Mouse (Mus musculus): ENCODE results near the gene Alox5. TPM values are rescaled to one million over a fixed set of nuclear protein-coding genes. Genes with fewer than 3 reads are reported as not detected.
"Not testable (repeated sequence)": the region's sequence is repeated elsewhere in the genome, so short reads cannot be mapped to it uniquely, and the experiment has no call there.

The Alox5 gene
- 1 to 10 TPM; 1.7 to 2.6 TPM for total RNA-seq (2021)
- long read RNA-seq, experiment 1, partial matches to known transcripts, result 0 of 2 reads
- long read RNA-seq, experiment 1, other reads (novel, unspliced or antisense), result 0 of 2 reads
- long read RNA-seq, experiment 2, partial matches to known transcripts, result 0 of 1 reads
- long read RNA-seq, experiment 2, other reads (novel, unspliced or antisense), result 1 of 1 reads

GRCm38 (mm10) chr6:116460544-116461283 is at the start of gene Alox5:
TSS of gene Alox5 (minus strand) at chr6:116461178.
- TF ChIP-seq CTCF (IDR thresholded peaks at IDR 0.05), result no peak
- H3K4me3 ChIP-seq, result no peak within 1 kb of the TSS
- no peak for DNase-seq (ENCODE audit: extremely low spot score in 1 of 2, low spot score in 2 of 2)
- intact Hi-C loops (cut with DNase I), result no loop called here
- H3K27ac ChIP-seq, result no peak within 1 kb of the TSS

GRCm38 (mm10) chr6:116506302-116507003 is 45.5 kb upstream of the Alox5 start, which contains the start of gene Olfr212:
TSS of gene Olfr212 (plus strand) at chr6:116506516.
- intact Hi-C loops (cut with DNase I), result not testable (repeated sequence)

GRCm38 (mm10) chr6:116495960-116496359 is 35.0 kb upstream of the Alox5 start:
- no peak for TF ChIP-seq CTCF (IDR thresholded peaks at IDR 0.05)
- no peak overlapping the region for H3K4me3 ChIP-seq
- intact Hi-C loops (cut with DNase I), result no loop called here
- no peak overlapping the region for H3K27ac ChIP-seq
- DNase-seq (ENCODE audit: extremely low spot score in 1 of 2, low spot score in 2 of 2), result no peak

More at GRCm38 (mm10) chr6:116506302-116507003, 45.5 kb upstream of the Alox5 start, which contains the start of gene Olfr212:
- not testable (repeated sequence) for DNase-seq (ENCODE audit: extremely low spot score in 1 of 2, low spot score in 2 of 2); H3K4me3 ChIP-seq; H3K27ac ChIP-seq

- no peak overlapping the region for H3K4me3 ChIP-seq
- H3K27ac ChIP-seq, result no peak overlapping the region
- no peak for DNase-seq (ENCODE audit: extremely low spot score in 1 of 2, low spot score in 2 of 2)
- intact Hi-C loops (cut with DNase I), result no loop called here
- no peak for TF ChIP-seq CTCF (IDR thresholded peaks at IDR 0.05)
These were observed 32.8 kb upstream of the Alox5 start for GRCm38 (mm10) chr6:116493742-116494141.

DNA sequence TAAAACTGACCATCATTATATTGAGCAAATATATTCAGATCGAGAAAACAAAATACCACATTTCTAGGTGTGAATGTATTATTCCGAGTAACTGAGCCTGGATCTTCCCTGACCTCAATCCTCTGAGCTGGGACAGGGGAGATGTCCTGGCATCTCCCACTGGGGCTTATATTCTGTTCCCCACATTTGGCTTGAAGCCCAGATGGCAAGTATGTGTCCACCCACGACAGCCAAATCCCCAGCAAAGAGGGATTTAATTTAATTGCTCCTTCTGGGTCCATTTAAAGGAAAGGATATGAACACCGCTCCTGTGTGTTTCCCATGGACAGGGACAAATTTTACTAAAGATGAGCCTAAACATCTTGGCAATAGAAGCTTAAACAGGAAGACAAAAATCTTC is 27.8 kb upstream of the Alox5 start, which contains the start of gene Olfr211:
Gene Olfr211, plus strand, starts transcription at position 301 of the 400 bp plus-strand sequence.
- intact Hi-C loops (cut with DNase I), result no loop called here
- Histone ChIP-seq H3K27ac (no peak within 1 kb of the TSS), H3K4me3 (no peak within 1 kb of the TSS)
- no peak for TF ChIP-seq CTCF (IDR thresholded peaks at IDR 0.05)
- DNase-seq (ENCODE audit: extremely low spot score in 1 of 2, low spot score in 2 of 2), result no peak

GRCm38 (mm10) chr6:116486833-116487232 is 25.9 kb upstream of the Alox5 start:
- no peak overlapping the region for H3K27ac ChIP-seq
- no peak overlapping the region for H3K4me3 ChIP-seq
- no peak for TF ChIP-seq CTCF (IDR thresholded peaks at IDR 0.05)
- intact Hi-C loops (cut with DNase I), result no loop called here
- no peak for DNase-seq (ENCODE audit: extremely low spot score in 1 of 2, low spot score in 2 of 2)

GRCm38 (mm10) chr6:116485081-116485480 is 24.1 kb upstream of the Alox5 start:
- Histone ChIP-seq H3K4me3 (no peak overlapping the region), H3K27ac (no peak overlapping the region)
- no peak for DNase-seq (ENCODE audit: extremely low spot score in 1 of 2, low spot score in 2 of 2)
- TF ChIP-seq CTCF (IDR thresholded peaks at IDR 0.05), result no peak
- intact Hi-C loops (cut with DNase I), result no loop called here

DNA sequence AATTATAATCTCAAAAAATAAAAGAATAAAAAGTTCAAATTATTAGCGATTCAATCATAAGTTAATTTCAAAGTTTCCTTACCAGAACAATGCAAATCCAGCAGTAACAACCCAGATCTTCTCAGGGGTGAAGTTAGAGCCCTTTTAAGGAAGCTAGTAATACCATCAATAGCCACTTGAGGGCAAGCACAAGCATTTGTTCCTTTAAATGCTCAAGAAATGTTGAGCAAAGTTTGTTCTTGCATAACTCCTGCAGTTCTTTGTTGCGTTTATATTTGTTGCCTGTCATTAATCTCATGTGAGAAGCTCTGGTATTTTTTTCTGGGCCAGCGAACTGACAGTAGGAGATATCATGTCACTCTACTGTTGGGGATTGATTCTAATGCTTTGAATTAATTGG is 7.1 kb upstream of the Alox5 start:
- Histone ChIP-seq H3K27ac (no peak overlapping the region), H3K4me3 (no peak overlapping the region)
- TF ChIP-seq CTCF (IDR thresholded peaks at IDR 0.05), result peak; percentile 63
- intact Hi-C loops (cut with DNase I), result no loop called here
- no peak for DNase-seq (ENCODE audit: extremely low spot score in 1 of 2, low spot score in 2 of 2)

- no peak for DNase-seq (ENCODE audit: extremely low spot score in 1 of 2, low spot score in 2 of 2)
- Histone ChIP-seq H3K4me3 (no peak overlapping the region), H3K27ac (no peak overlapping the region)
- intact Hi-C loops (cut with DNase I), result no loop called here
- TF ChIP-seq CTCF (IDR thresholded peaks at IDR 0.05), result no peak
These were observed 1.7 kb downstream of the Alox5 start for GRCm38 (mm10) chr6:116459232-116459631.

DNA sequence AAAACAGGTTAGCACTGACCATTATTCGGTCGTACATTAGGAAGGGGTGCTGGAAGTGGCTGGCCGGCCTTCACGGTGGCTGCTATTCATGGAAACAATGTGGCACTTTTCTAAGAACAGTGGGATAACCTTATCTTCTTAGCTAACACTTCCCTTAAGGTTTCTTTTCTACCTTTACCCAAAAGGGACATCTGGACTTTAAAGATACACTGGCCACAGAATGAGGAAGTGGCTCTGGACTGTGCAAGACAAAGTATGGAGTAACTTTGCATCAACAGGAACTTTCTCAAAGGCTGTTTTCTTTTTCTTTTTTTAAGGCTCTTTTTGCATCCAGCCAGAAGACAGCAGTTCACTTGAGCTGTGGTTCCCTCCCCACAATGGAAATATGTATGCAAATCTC is 2.2 kb downstream of the Alox5 start:
- Histone ChIP-seq H3K4me3 (no peak overlapping the region), H3K27ac (no peak overlapping the region)
- intact Hi-C loops (cut with DNase I), result no loop called here
- DNase-seq (ENCODE audit: extremely low spot score in 1 of 2, low spot score in 2 of 2), result no peak
- TF ChIP-seq CTCF (IDR thresholded peaks at IDR 0.05), result no peak

- Histone ChIP-seq H3K27ac (no peak overlapping the region), H3K4me3 (no peak overlapping the region)
- no peak for DNase-seq (ENCODE audit: extremely low spot score in 1 of 2, low spot score in 2 of 2)
- TF ChIP-seq CTCF (IDR thresholded peaks at IDR 0.05), result no peak
- intact Hi-C loops (cut with DNase I), result no loop called here
These were observed 4.5 kb downstream of the Alox5 start for GRCm38 (mm10) chr6:116456482-116456881.

- Histone ChIP-seq H3K27ac (no peak overlapping the region), H3K4me3 (no peak overlapping the region)
- TF ChIP-seq CTCF (IDR thresholded peaks at IDR 0.05), result no peak
- intact Hi-C loops (cut with DNase I), result no loop called here
- DNase-seq (ENCODE audit: extremely low spot score in 1 of 2, low spot score in 2 of 2), result no peak
These were observed 5.2 kb downstream of the Alox5 start for GRCm38 (mm10) chr6:116455781-116456180.

All from left cerebral cortex, adult 2 months (tissue).